Mouse (Mus musculus): ENCODE measurements around the gene Xpot.

The Xpot gene

GRCm38 (mm10) chr10:121564447-121564846 is 61.7 kb downstream of the Xpot start:
- POLR2A ChIA-PET, result interaction anchor here in 1 of 4 experiments (0.6 to 1.8 kb wide), 2 partner anchors 13 to 175 kb away, joined by 3 to 6 read pairs; no protein-coding TSS in a partner anchor
- CTCF ChIA-PET, result interaction anchor here in 1 of 4 experiments (1.0 kb wide), 1 partner anchor 32 kb away, joined by 3 read pairs; no protein-coding TSS in a partner anchor

DNA sequence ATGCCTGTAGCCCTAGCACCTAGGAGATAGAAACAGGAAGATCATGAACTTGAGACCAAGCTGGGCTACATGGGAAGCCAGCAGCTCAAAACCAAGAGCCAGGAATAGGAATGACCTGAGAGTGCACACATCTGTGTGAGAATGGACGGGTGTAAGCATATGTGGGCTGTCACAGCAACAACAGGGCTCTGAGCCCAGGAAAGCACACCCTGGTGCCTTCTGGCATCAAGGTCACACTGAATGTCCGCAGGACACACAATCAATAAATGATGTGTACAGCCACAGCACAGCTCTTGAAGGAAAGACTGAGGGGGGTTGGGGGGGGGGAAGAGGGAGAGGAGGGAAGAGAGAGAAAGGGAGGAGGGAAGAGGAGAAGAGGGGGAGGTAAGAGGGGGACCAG is 67.9 kb downstream of the Xpot start:
- ChIA-PET POLR2A (interaction anchor here in 2 of 4 experiments (0.6 to 1.4 kb wide), 2 partner anchors 33 to 70 kb away, joined by 3 to 5 read pairs; no protein-coding TSS in a partner anchor), CTCF (no interaction called here)

DNA sequence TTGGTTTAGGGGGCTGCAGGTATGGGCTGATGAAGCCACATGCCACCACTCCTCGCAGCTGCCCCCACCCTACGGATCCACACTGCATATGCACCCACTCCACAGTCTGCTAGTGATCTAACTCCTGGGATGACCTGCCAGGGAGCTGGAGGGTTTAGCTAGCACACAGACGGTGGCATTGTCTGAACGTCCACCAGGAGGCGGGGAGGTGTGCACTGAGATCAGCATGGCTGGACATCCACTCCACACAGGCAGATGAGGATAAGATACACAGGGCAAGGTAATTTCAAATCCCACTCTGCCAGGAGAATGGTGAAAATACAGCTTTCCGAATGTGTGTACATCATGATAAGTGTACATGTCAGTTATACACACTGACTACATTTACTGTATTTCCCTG is 69.9 kb downstream of the Xpot start:
- ChIA-PET POLR2A (interaction anchor here in 3 of 4 experiments (0.5 to 1.0 kb wide), 5 partner anchors 25 to 1282 kb away, joined by 3 to 6 read pairs (median 3); no protein-coding TSS in a partner anchor), CTCF (interaction anchor here in 2 of 4 experiments (0.5 to 0.7 kb wide), 4 partner anchors 28 to 80 kb away, joined by 3 to 5 read pairs (median 3); no protein-coding TSS in a partner anchor)

GRCm38 (mm10) chr10:121550334-121550733 is 75.8 kb downstream of the Xpot start:
- POLR2A ChIA-PET, result interaction anchor here in 2 of 4 experiments (0.9 to 1.5 kb wide), 10 partner anchors 12 to 70 kb away, joined by 3 to 14 read pairs (median 4); partner anchors contain the start of gene Tbk1 (in 1 of the 2)
- CTCF ChIA-PET, result interaction anchor here in 3 of 4 experiments (0.5 to 1.2 kb wide), 4 partner anchors 9 to 49 kb away, joined by 3 to 9 read pairs (median 4); no protein-coding TSS in a partner anchor

- CTCF ChIA-PET, result no interaction called here
- POLR2A ChIA-PET, result interaction anchor here in 1 of 4 experiments (0.5 to 1.0 kb wide), 2 partner anchors 34 to 260 kb away, joined by 3 read pairs; no protein-coding TSS in a partner anchor
Measured at GRCm38 (mm10) chr10:121549670-121550069, 76.5 kb downstream of the Xpot start.

GRCm38 (mm10) chr10:121547162-121547561 is 79.0 kb downstream of the Xpot start:
- POLR2A ChIA-PET, result interaction anchor here in 1 of 4 experiments (1.4 kb wide), 1 partner anchor 14 kb away, joined by 3 read pairs; no protein-coding TSS in a partner anchor
- CTCF ChIA-PET, result interaction anchor here in 1 of 4 experiments (1.3 kb wide), 1 partner anchor 9 kb away, joined by 4 read pairs; no protein-coding TSS in a partner anchor

- ChIA-PET POLR2A (interaction anchor here in 1 of 4 experiments (1.1 kb wide), 1 partner anchor 10 kb away, joined by 3 read pairs; no protein-coding TSS in a partner anchor), CTCF (interaction anchor here in 1 of 4 experiments (1.3 kb wide), 1 partner anchor 11 kb away, joined by 3 read pairs; no protein-coding TSS in a partner anchor)
Measured at GRCm38 (mm10) chr10:121543577-121543976, 82.6 kb downstream of the Xpot start.

GRCm38 (mm10) chr10:121542156-121542555 is 84.0 kb downstream of the Xpot start:
- ChIA-PET POLR2A (interaction anchor here in 2 of 4 experiments (0.9 to 1.5 kb wide), 3 partner anchors 9 to 21 kb away, joined by 3 to 4 read pairs (median 4); no protein-coding TSS in a partner anchor), CTCF (interaction anchor here in 3 of 4 experiments (0.7 to 1.3 kb wide), 3 partner anchors 8 to 9 kb away, joined by 3 read pairs; no protein-coding TSS in a partner anchor)
